Mouse (Mus musculus) MEL (cell line): ENCODE results near the gene Cdk15. TPM values are rescaled to one million over a fixed set of nuclear protein-coding genes. Genes with fewer than 3 reads are reported as not detected.

Experiments used
- polyA plus RNA-seq, 2 experiments: library from polyadenylated mRNA; stranded (reverse) in 1 of 2; unstranded in 1 of 2; fragments of >175 nt in 1 of 2; fragments of >200 nt in 1 of 2; gene quantifications; 2 replicates each; pipeline versions ENCODE4 v1.2.1 to v1.2.4; 2012; ENCODE audit warnings: low replicate concordance in 2 of 2, low read depth in 1 of 2; ENCODE audit not compliant: insufficient read length in 2 of 2, insufficient read depth in 1 of 2, missing spikeins in 1 of 2
- total RNA-seq: library from RNA; depleted of rRNA; stranded (reverse); fragments of 300-350 nt; gene quantifications from 2 replicates; pipeline ENCODE4 v1.2.3, GENCODE M21; 2012; rRNA removed

The Cdk15 gene
- total and polyA plus RNA-seq, 3 experiments: not detected

Other genes starting within 250 kb of the Cdk15 start
- not detected in 2 replicates for gene C2cd6, start 162.0 kb upstream of the Cdk15 start, total RNA-seq
- not detected for gene C2cd6, start 162.0 kb upstream of the Cdk15 start, polyA plus RNA-seq
- 13.0 and 13.2 TPM in 2 replicates for gene Tmem237, start 136.5 kb upstream of the Cdk15 start, total RNA-seq
- 10 to 100 TPM in 1 of 2 experiments, not detected in 1; 20.1 TPM for gene Tmem237, start 136.5 kb upstream of the Cdk15 start, polyA plus RNA-seq
- gene Mpp4, start 93.5 kb upstream of the Cdk15 start, total RNA-seq: 0.23 and 0.29 TPM in 2 replicates
- gene Mpp4, start 93.5 kb upstream of the Cdk15 start, polyA plus RNA-seq: under 1 TPM in 1 of 2 experiments, not detected in 1; 0.19 TPM
- 7.4 and 9.1 TPM in 2 replicates for gene Als2, start 19.7 kb upstream of the Cdk15 start, total RNA-seq
- gene Als2, start 19.7 kb upstream of the Cdk15 start, polyA plus RNA-seq: 1 to 10 TPM in 1 of 2 experiments, not detected in 1; 8.5 TPM
- 18.5 and 23.4 TPM in 2 replicates for gene Fzd7, start 225.5 kb downstream of the Cdk15 start, total RNA-seq
- 10 to 100 TPM in 1 of 2 experiments, not detected in 1; 24.7 TPM for gene Fzd7, start 225.5 kb downstream of the Cdk15 start, polyA plus RNA-seq